Mouse (Mus musculus) kidney, postnatal 0 days (tissue): Measurements from ENCODE around the gene Adipoq. TPM values are rescaled to one million over a fixed set of nuclear protein-coding genes. Genes with fewer than 3 reads are reported as not detected.

Source experiments
- ATAC-seq: fragments of 200-750 bp; cut with Nextera tagmentation; replicated peaks from 2 replicates; pipeline ENCODE4 v1.8.0; 2017; ENCODE audit warnings: low read depth, moderate number of reproducible peaks, moderate TSS enrichment, moderate library complexity; ENCODE audit not compliant: low FRiP score
- DNase-seq: peaks from one replicate; pipeline ENCODE4 v3.0.0-alpha.2; 2016; ENCODE audit warnings: low spot score
- H3K27ac ChIP-seq: fragments of 300-500 bp; sonication (generic); 2 replicates; pipeline ENCODE4 v1.5.1; 2014; ENCODE audit warnings: mild to moderate bottlenecking
- H3K27me3 ChIP-seq: fragments of 300-500 bp; sonication (generic); 2 replicates; pipeline ENCODE4 v1.6.1; 2014; ENCODE audit warnings: low read length, mixed read lengths; ENCODE audit not compliant: insufficient read depth
- H3K36me3 ChIP-seq: fragments of 300-500 bp; sonication (generic); 2 replicates; pipeline ENCODE4 v1.6.1; 2014; ENCODE audit warnings: low read length, mixed read lengths; ENCODE audit not compliant: insufficient read depth
- H3K4me1 ChIP-seq: fragments of 300-500 bp; sonication (generic); replicated peaks from 2 replicates; pipeline ENCODE4 v1.6.1; 2014; ENCODE audit warnings: antibody characterized with exemption, low read length, mixed read lengths; ENCODE audit not compliant: insufficient read depth
- H3K4me2 ChIP-seq: fragments of 300-500 bp; sonication (generic); 2 replicates; pipeline ENCODE4 v1.6.1; 2014; ENCODE audit warnings: mild to moderate bottlenecking, low read length, moderate library complexity, mixed read lengths
- H3K4me3 ChIP-seq: fragments of 300-500 bp; sonication (generic); replicated peaks from 2 replicates; pipeline ENCODE4 v1.5.1; 2014; ENCODE audit warnings: low read depth, low read length
- H3K9ac ChIP-seq: fragments of 300-500 bp; sonication (generic); 2 replicates; pipeline ENCODE4 v1.6.1; 2014; ENCODE audit warnings: low read depth, low read length
- H3K9me3 ChIP-seq: fragments of 300-500 bp; sonication (generic); replicated peaks from 2 replicates; pipeline ENCODE4 v1.6.1; 2016; ENCODE audit warnings: low read length, inconsistent platforms, mixed read lengths
- CTCF ChIP-seq: IDR thresholded peaks from 2 replicates; pipeline ENCODE4 v1.5.1; 2016; ENCODE audit warnings: antibody characterized with exemption, low read depth, mild to moderate bottlenecking, moderate library complexity
- WGBS: fragments of 180-500 bp; shearing (Covaris S2); extraction: QIAGEN DNeasy Blood & Tissue Kit; methylation state at CpG from one replicate; pipeline ENCODE4 v1.1.7; 2014; 5-methylcytosine and 5-hydroxymethylcytosine counted together
- microRNA-seq: library from miRNA; unstranded; fragments of <30 nt; microRNA quantifications from one replicate; pipeline ENCODE4, GENCODE M21; 2016
- polyA plus RNA-seq: library from polyadenylated mRNA; unstranded; fragments of >200 nt; fragmentation: Nextera tagmentation; extraction: Ambion mirVana; gene quantifications from 2 replicates; pipeline ENCODE4 v1.2.1, GENCODE M21; 2015

The Adipoq gene
- polyA plus RNA-seq, 1 experiment from 2014 or later, result 0.89 TPM

DNA sequence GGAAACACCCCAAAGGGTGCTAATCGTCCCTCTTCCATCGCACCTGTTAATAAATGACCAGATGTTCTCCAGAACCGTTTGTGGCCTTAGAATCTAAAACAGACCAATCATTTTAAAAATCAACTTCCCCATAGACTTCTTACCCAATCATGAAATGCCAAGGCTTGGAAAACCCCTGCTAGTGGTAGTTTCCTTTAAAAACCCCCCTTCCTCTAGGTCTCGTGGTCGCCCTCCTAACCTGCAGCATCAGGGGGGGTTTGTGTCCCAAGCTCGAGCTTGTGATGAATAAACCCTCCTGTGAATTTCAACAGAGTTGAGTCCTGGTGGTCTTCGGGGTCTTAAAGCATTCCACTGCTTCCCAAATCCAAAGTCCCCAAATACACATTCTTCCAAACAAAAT, 41.6 kb downstream of the Adipoq start:
- H3K9me3 ChIP-seq, result no peaks in the 10 kb centered on the region
- H3K9ac ChIP-seq, result no peak overlapping the region
- no peaks in the 10 kb centered on the region for H3K27me3 ChIP-seq
- no peak overlapping the region for H3K4me2 ChIP-seq
- no peaks in the 10 kb centered on the region for H3K36me3 ChIP-seq
- H3K27ac ChIP-seq, result no peak overlapping the region
- no peaks in the 10 kb centered on the region for H3K4me1 ChIP-seq
- TF ChIP-seq CTCF, result no peak
- ATAC-seq, result no peak
- DNase-seq, result no peak
- WGBS, result 79% methylated on average over 7 of the region's 7 CpGs
- no peak overlapping the region for H3K4me3 ChIP-seq

DNA sequence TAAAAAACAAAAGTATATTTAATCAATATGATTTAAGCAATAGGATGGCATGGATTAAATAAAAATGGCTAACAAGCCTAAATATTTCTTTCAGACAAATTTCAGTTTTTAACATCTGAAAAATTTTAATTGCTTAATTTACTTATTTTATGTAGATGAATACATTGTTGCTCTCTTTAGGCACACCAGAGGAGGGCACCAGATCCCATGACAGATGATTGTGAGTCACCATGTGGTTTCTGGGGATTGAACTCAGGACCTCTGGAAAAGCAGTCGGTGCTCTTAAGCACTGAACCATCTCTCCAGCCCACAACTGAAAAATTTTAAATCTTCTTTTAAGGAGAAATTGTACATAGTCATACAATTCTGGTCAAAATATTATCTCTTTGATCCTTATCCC, 43.3 kb downstream of the Adipoq start:
- H3K4me3 ChIP-seq, result no peak overlapping the region
- 86% methylated on average over 1 of the region's 1 CpGs for WGBS
- no peak overlapping the region for H3K4me2 ChIP-seq
- no peaks in the 10 kb centered on the region for H3K4me1 ChIP-seq
- TF ChIP-seq CTCF, result 0 out of 2 replicates have a peak, but pooled peaks have one; percentile 3
- H3K27ac ChIP-seq, result no peak overlapping the region
- H3K27me3 ChIP-seq, result no peaks in the 10 kb centered on the region
- H3K9me3 ChIP-seq, result no peaks in the 10 kb centered on the region
- no peak for ATAC-seq
- no peak overlapping the region for H3K9ac ChIP-seq
- no peaks in the 10 kb centered on the region for H3K36me3 ChIP-seq
- DNase-seq, result no peak

DNA sequence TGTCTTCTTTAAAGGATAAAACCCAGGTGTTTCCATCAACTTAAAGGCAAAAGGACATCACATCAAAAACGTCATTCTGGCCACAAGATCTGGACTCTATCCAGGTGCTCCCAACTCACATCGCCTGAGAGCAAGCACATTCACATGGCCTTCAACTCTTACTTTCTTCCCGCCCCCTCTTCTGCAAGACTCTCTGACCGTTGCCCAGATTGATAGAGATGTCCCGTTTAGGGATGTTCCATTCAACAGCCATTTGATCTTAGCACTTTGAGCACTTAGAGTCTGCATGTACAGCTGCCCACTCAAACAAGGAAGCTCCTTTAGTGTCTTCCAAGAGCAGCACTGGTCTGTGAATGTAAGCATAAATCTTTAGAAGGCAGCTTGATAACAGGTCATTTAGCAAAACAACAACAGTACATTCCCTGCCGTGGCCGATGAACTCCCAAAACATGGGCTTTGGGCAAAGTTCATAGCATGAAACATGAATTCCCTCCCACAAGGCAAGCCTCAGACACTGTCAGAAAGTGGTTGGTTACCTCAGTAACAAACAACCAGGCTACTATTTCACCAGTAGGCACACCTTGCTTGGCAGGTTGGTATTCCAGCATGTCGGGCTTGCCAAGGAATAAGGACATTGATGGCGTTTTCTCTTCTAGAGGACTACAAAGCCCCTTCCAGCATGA, 45.4 kb downstream of the Adipoq start:
- ATAC-seq, result no peak
- Histone ChIP-seq H3K9ac (no peak overlapping the region), H3K27me3 (no peaks in the 10 kb centered on the region), H3K4me3 (no peak overlapping the region), H3K4me1 (no peaks in the 10 kb centered on the region), H3K4me2 (no peak overlapping the region), H3K36me3 (no peaks in the 10 kb centered on the region), H3K9me3 (no peaks in the 10 kb centered on the region), H3K27ac (no peak overlapping the region)
- no peak for TF ChIP-seq CTCF
- 56% methylated on average over 9 of the region's 9 CpGs for WGBS
- no peak for DNase-seq

DNA sequence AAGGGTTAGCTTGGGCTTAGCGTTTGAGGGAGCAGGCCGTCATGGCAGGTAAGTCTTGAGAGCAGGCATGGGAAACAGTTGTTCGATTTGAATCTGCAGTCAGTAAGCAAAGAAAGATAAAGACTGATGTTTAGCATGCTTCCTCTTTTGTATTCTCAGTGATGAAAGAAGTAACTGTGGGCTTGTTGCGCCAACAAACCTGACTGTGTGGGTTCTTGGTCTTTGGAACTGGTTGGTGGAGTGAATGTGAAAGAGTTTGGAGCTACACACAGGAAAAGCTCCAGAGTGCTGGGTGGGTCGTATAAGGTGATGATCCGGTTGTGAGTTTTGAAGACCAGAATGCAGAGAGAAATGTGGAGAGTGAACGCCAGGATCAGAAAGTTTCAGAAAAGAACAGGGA, 49.3 kb downstream of the Adipoq start:
- no peaks in the 10 kb centered on the region for H3K9me3 ChIP-seq
- H3K27ac ChIP-seq, result no peak overlapping the region
- no peak overlapping the region for H3K4me2 ChIP-seq
- H3K36me3 ChIP-seq, result no peaks in the 10 kb centered on the region
- H3K4me1 ChIP-seq, result no peaks in the 10 kb centered on the region
- no peak for TF ChIP-seq CTCF
- no peak overlapping the region for H3K9ac ChIP-seq
- no peaks in the 10 kb centered on the region for H3K27me3 ChIP-seq
- no peak for DNase-seq
- 88% methylated on average over 7 of the region's 7 CpGs for WGBS
- no peak for ATAC-seq
- no peak overlapping the region for H3K4me3 ChIP-seq

DNA sequence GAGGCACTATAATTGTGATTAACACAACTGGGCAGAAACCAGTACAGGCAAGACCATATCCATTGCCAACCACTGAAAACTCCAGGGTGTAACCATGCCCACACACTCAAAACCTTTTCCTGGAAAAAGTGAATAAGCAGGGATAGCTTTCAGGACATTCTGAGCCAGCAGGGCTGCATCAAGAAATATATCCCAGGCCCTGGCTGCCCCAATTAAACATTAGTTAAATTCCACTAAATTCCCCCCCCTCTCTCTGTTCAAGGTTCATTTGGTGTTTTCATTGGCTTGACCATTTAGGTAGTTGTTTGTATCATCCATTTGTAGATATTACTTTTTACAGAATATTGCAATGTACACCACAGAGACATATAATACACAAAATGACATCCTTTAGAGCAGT, 50.0 kb downstream of the Adipoq start:
- no peak for TF ChIP-seq CTCF
- Histone ChIP-seq H3K36me3 (no peaks in the 10 kb centered on the region), H3K9ac (no peak overlapping the region), H3K27me3 (no peaks in the 10 kb centered on the region), H3K4me1 (no peaks in the 10 kb centered on the region), H3K4me3 (no peak overlapping the region), H3K9me3 (no peaks in the 10 kb centered on the region), H3K4me2 (no peak overlapping the region), H3K27ac (no peak overlapping the region)
- no peak for ATAC-seq
- DNase-seq, result no peak

DNA sequence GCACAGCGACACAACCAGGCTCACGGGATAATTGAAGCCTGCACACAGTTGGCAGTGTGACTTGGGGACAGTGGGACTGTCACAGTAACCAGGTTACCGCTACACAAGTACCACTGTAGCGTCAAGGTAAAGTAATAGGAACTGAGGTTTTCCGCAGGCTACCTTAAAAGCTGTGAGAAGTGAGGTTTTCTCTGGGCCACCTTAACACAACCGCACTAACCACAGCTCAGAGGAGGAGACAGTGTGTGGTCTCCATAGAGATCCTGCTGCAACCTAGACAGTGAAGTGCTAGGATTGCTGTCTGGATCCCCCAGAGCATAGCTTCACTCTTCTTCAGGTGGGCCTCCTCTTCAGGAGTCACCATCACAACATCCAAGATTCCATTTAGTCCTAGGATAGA, 50.5 kb downstream of the Adipoq start:
- ATAC-seq (no peak), DNase-seq (no peak)
- no peak overlapping the region for H3K27ac ChIP-seq
- no peaks in the 10 kb centered on the region for H3K9me3 ChIP-seq
- 94% methylated on average over 6 of the region's 6 CpGs for WGBS
- no peaks in the 10 kb centered on the region for H3K4me1 ChIP-seq
- H3K4me2 ChIP-seq, result no peak overlapping the region
- H3K27me3 ChIP-seq, result no peaks in the 10 kb centered on the region
- no peak for TF ChIP-seq CTCF
- H3K36me3 ChIP-seq, result no peaks in the 10 kb centered on the region
- H3K9ac ChIP-seq, result no peak overlapping the region
- no peak overlapping the region for H3K4me3 ChIP-seq

DNA sequence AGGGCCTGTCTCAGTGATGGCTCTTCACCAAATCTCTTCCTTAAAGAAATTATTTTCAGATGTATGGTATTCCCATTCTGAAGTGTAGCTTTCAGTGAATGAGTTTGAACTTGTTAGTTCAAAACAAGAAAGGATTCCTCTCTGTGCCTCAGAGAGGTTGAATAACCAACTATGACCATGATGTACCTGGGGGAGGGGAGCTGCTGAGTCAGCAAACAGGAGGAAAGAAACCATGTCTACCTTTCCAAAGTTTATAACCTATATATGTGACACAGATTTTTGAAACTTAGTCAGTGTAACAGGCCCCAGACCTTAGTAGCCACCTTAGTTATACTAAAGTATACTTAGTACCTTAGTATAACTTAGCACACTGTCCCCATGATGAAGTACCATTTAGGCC, 55.2 kb downstream of the Adipoq start:
- no peak for DNase-seq
- H3K36me3 ChIP-seq, result no peaks in the 10 kb centered on the region

More for the DNA sequence above, 55.2 kb downstream of the Adipoq start:
- Histone ChIP-seq H3K27me3 (no peaks in the 10 kb centered on the region), H3K9me3 (no peaks in the 10 kb centered on the region), H3K4me2 (no peak overlapping the region), H3K9ac (no peak overlapping the region), H3K4me3 (no peak overlapping the region), H3K27ac (no peak overlapping the region), H3K4me1 (no peaks in the 10 kb centered on the region)
- no peak for TF ChIP-seq CTCF
- no peak for ATAC-seq

Small RNAs within 50 kb of the gene (microRNA-seq; reads per million reads assigned to microRNA genes)
- gene Gm49346, result not detected

Other genes with a start within 250 kb of the Adipoq start
- gene Fetub, start 228.2 kb upstream of the Adipoq start, polyA plus RNA-seq, result 0.84 and 1.0 TPM in 2 replicates
- gene Hrg, start 195.5 kb upstream of the Adipoq start, polyA plus RNA-seq, result 0.07 and 0.15 TPM in 2 replicates
- gene Kng2, start 117.1 kb upstream of the Adipoq start, polyA plus RNA-seq, result 175 and 183 TPM in 2 replicates
- gene Kng1, start 88.7 kb upstream of the Adipoq start, polyA plus RNA-seq, result 2.3 and 2.7 TPM in 2 replicates
- gene Eif4a2, start 39.1 kb upstream of the Adipoq start, polyA plus RNA-seq, result 189 and 193 TPM in 2 replicates
- 77.3 and 80.6 TPM in 2 replicates for gene Rfc4, start 18.8 kb upstream of the Adipoq start, polyA plus RNA-seq
- gene St6gal1, start 78.2 kb downstream of the Adipoq start, polyA plus RNA-seq, result 24.5 and 28.6 TPM in 2 replicates